Mouse (Mus musculus) kidney, postnatal 0 days (tissue): Measurements from ENCODE around the gene Hsd11b2. TPM values are rescaled to one million over a fixed set of nuclear protein-coding genes. Genes with fewer than 3 reads are reported as not detected.
"Not testable (repeated sequence)": the region's sequence is repeated elsewhere in the genome, so short reads cannot be mapped to it uniquely, and the experiment has no call there.

Experiments
- ATAC-seq: fragments of 200-750 bp; cut with Nextera tagmentation; replicated peaks from 2 replicates; pipeline ENCODE4 v1.8.0; 2017; ENCODE audit warnings: low read depth, moderate number of reproducible peaks, moderate TSS enrichment, moderate library complexity; ENCODE audit not compliant: low FRiP score
- DNase-seq: peaks from one replicate; pipeline ENCODE4 v3.0.0-alpha.2; 2016; ENCODE audit warnings: low spot score
- H3K27ac ChIP-seq: fragments of 300-500 bp; sonication (generic); 2 replicates; pipeline ENCODE4 v1.5.1; 2014; ENCODE audit warnings: mild to moderate bottlenecking
- H3K27me3 ChIP-seq: fragments of 300-500 bp; sonication (generic); 2 replicates; pipeline ENCODE4 v1.6.1; 2014; ENCODE audit warnings: low read length, mixed read lengths; ENCODE audit not compliant: insufficient read depth
- H3K36me3 ChIP-seq: fragments of 300-500 bp; sonication (generic); 2 replicates; pipeline ENCODE4 v1.6.1; 2014; ENCODE audit warnings: low read length, mixed read lengths; ENCODE audit not compliant: insufficient read depth
- H3K4me1 ChIP-seq: fragments of 300-500 bp; sonication (generic); replicated peaks from 2 replicates; pipeline ENCODE4 v1.6.1; 2014; ENCODE audit warnings: antibody characterized with exemption, low read length, mixed read lengths; ENCODE audit not compliant: insufficient read depth
- H3K4me2 ChIP-seq: fragments of 300-500 bp; sonication (generic); 2 replicates; pipeline ENCODE4 v1.6.1; 2014; ENCODE audit warnings: mild to moderate bottlenecking, low read length, moderate library complexity, mixed read lengths
- H3K4me3 ChIP-seq: fragments of 300-500 bp; sonication (generic); replicated peaks from 2 replicates; pipeline ENCODE4 v1.5.1; 2014; ENCODE audit warnings: low read depth, low read length
- H3K9ac ChIP-seq: fragments of 300-500 bp; sonication (generic); 2 replicates; pipeline ENCODE4 v1.6.1; 2014; ENCODE audit warnings: low read depth, low read length
- H3K9me3 ChIP-seq: fragments of 300-500 bp; sonication (generic); replicated peaks from 2 replicates; pipeline ENCODE4 v1.6.1; 2016; ENCODE audit warnings: low read length, inconsistent platforms, mixed read lengths
- CTCF ChIP-seq: IDR thresholded peaks from 2 replicates; pipeline ENCODE4 v1.5.1; 2016; ENCODE audit warnings: antibody characterized with exemption, low read depth, mild to moderate bottlenecking, moderate library complexity
- WGBS: fragments of 180-500 bp; shearing (Covaris S2); extraction: QIAGEN DNeasy Blood & Tissue Kit; methylation state at CpG from one replicate; pipeline ENCODE4 v1.1.7; 2014; 5-methylcytosine and 5-hydroxymethylcytosine counted together
- polyA plus RNA-seq: library from polyadenylated mRNA; unstranded; fragments of >200 nt; fragmentation: Nextera tagmentation; extraction: Ambion mirVana; gene quantifications from 2 replicates; pipeline ENCODE4 v1.2.1, GENCODE M21; 2015

Hsd11b2 gene
- polyA plus RNA-seq, 1 experiment from 2014 or later = 42.4 TPM

- TF ChIP-seq CTCF = peak; percentile 94
- H3K27me3 ChIP-seq = no peaks in the 10 kb centered on the region
- H3K27ac ChIP-seq = no peak overlapping the region
- DNase-seq (peak; percentile 84), ATAC-seq (peak; percentile 79)
- H3K36me3 ChIP-seq = 0 out of 2 replicates have a peak, but pooled peaks cover under 1% of the 10 kb centered on the region
- no peak overlapping the region for H3K9ac ChIP-seq
- no peak overlapping the region for H3K4me3 ChIP-seq
- no peak overlapping the region for H3K4me2 ChIP-seq
- no peaks in the 10 kb centered on the region for H3K9me3 ChIP-seq
- no peaks in the 10 kb centered on the region for H3K4me1 ChIP-seq
These were observed 35.5 kb downstream of the Hsd11b2 start for GRCm38 (mm10) chr8:105554087-105554486.

GRCm38 (mm10) chr8:105555230-105555629, 36.7 kb downstream of the Hsd11b2 start:
- no peaks in the 10 kb centered on the region for H3K4me1 ChIP-seq
- DNase-seq (no peak), ATAC-seq (0 out of 2 replicates have a peak, but pooled peaks have one; percentile 25)
- no peak overlapping the region for H3K4me3 ChIP-seq
- H3K9ac ChIP-seq = no peak overlapping the region
- no peak overlapping the region for H3K27ac ChIP-seq
- WGBS = 83% methylated on average over 3 of the region's 3 CpGs
- H3K4me2 ChIP-seq = no peak overlapping the region
- H3K9me3 ChIP-seq = no peaks in the 10 kb centered on the region
- H3K27me3 ChIP-seq = no peaks in the 10 kb centered on the region
- H3K36me3 ChIP-seq = 0 out of 2 replicates have a peak, but pooled peaks cover 5% of the 10 kb centered on the region
- TF ChIP-seq CTCF = no peak

GRCm38 (mm10) chr8:105562863-105563262, 44.3 kb downstream of the Hsd11b2 start:
- 82% methylated on average over 3 of the region's 3 CpGs for WGBS
- Histone ChIP-seq H3K4me1 (peaks cover 4% of the 10 kb centered on the region; the same call in 1 of the 2 replicates), H3K9me3 (no peaks in the 10 kb centered on the region), H3K9ac (no peak overlapping the region), H3K27ac (no peak overlapping the region), H3K4me2 (no peak overlapping the region), H3K36me3 (0 out of 2 replicates have a peak, but pooled peaks cover 5% of the 10 kb centered on the region), H3K4me3 (no peak overlapping the region), H3K27me3 (no peaks in the 10 kb centered on the region)
- no peak for TF ChIP-seq CTCF
- ATAC-seq (no peak), DNase-seq (no peak)

- no peak for ATAC-seq
- no peak for TF ChIP-seq CTCF
- Histone ChIP-seq H3K27me3 (no peaks in the 10 kb centered on the region), H3K27ac (no peak overlapping the region), H3K4me1 (peaks cover 4% of the 10 kb centered on the region; the same call in 1 of the 2 replicates), H3K9me3 (no peaks in the 10 kb centered on the region), H3K36me3 (0 out of 2 replicates have a peak, but pooled peaks cover 5% of the 10 kb centered on the region), H3K4me2 (no peak overlapping the region), H3K4me3 (no peak overlapping the region), H3K9ac (no peak overlapping the region)
- WGBS = 100% methylated on average over 1 of the region's 1 CpGs
- DNase-seq = no peak
These were observed 45.3 kb downstream of the Hsd11b2 start for GRCm38 (mm10) chr8:105563871-105564270.

- WGBS = 81% methylated on average over 9 of the region's 9 CpGs
- Histone ChIP-seq H3K9ac (peak overlapping the region; percentile 92; the same call in 1 of the 2 replicates), H3K4me2 (peak overlapping the region; percentile 82), H3K4me3 (peak overlapping the region; percentile 83), H3K27ac (peak overlapping the region; percentile 85)
- not testable (repeated sequence) for H3K27me3 ChIP-seq, ATAC-seq, H3K36me3 ChIP-seq, H3K9me3 ChIP-seq, DNase-seq, H3K4me1 ChIP-seq
- TF ChIP-seq CTCF = peak; percentile 28
These were observed 46.1 kb downstream of the Hsd11b2 start for GRCm38 (mm10) chr8:105564573-105565229.

GRCm38 (mm10) chr8:105565401-105565881, 46.9 kb downstream of the Hsd11b2 start:
- Histone ChIP-seq H3K4me1 (peaks cover 4% of the 10 kb centered on the region; the same call in 1 of the 2 replicates), H3K27ac (peak overlapping the region; percentile 85), H3K9ac (peak overlapping the region; percentile 92), H3K4me2 (peak overlapping the region; percentile 82), H3K36me3 (no peaks in the 10 kb centered on the region), H3K27me3 (no peaks in the 10 kb centered on the region), H3K4me3 (peak overlapping the region; percentile 83), H3K9me3 (no peaks in the 10 kb centered on the region)
- ATAC-seq (peak; percentile 71), DNase-seq (peak; percentile 25)
- WGBS = under 1% methylated on average over 31 of the region's 31 CpGs
- 0 out of 2 replicates have a peak, but pooled peaks have one; percentile 17 for TF ChIP-seq CTCF
